Mouse (Mus musculus) CD4-positive, CD25-positive, alpha-beta regulatory T cell, adult 4 months (primary cell): ENCODE measurements around the gene Gm8005. TPM values are rescaled to one million over a fixed set of nuclear protein-coding genes. Genes with fewer than 3 reads are reported as not detected.
"Not testable (repeated sequence)": the region's sequence is repeated elsewhere in the genome, so short reads cannot be mapped to it uniquely, and the experiment has no call there.

Experiments
- ATAC-seq: one replicate; pipeline ENCODE4 v1.8.0; 2017
- polyA plus RNA-seq, 2 experiments: library from polyadenylated mRNA; unstranded; fragments of 100-300 nt; shearing (Covaris generic); gene quantifications; one replicate each; pipeline ENCODE4 v1.2.1; 2017

Gene Gm8005
- polyA plus RNA-seq: not detected

DNA sequence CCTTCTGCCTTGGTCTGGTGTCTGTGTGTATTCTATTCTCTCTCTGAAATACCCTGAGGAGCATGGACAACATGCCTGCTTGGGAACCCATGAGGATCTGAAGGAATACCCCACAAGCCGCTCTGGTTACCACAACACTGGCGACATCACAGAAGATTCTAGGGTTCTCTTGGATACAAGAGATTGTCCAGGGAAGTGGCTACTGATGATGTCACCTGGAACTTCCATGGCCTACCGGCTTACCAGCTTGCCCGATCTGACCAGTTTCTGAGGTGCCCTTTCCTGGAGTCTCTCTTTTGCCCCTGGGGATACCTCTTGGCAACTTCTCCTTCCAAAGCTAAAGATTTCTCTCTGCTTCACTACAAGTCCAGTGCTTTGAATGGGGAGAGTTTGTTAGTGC lies at the start of gene Gm8005:
TSS of gene Gm8005 (minus strand) at position 101 of the 400 bp plus-strand sequence.
- not testable (repeated sequence) for ATAC-seq

DNA sequence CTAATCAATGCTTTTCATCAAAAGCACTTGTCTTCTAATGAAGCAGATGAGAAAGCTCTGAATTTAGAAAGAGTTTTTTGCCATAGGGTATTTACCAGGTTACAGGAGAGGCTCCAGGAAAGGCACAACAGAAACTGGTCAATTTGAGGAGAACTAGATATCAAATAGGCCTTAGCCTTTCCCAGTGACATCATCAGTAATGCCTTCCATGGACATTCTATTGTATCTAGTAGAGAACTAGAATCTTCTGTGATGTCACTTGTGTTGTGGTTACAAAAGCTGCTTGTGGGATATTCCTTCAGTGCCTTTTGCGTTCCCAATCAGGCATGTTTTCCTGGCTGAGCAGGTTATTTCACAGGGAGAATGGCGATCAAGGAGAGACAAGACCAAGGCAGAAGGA lies 24.1 kb upstream of the Gm8005 start, which contains the start of gene Gm8011:
TSS of gene Gm8011 (plus strand) at position 301 of the 400 bp plus-strand sequence.
- not testable (repeated sequence) for ATAC-seq

Other genes starting within 250 kb of the Gm8005 start
- not detected for gene Gm3573, start 248.9 kb downstream of the Gm8005 start, polyA plus RNA-seq
- not detected for gene Gm17026, start 179.6 kb downstream of the Gm8005 start, polyA plus RNA-seq
- not detected for gene Gm9611, start 142.3 kb downstream of the Gm8005 start, polyA plus RNA-seq
- not detected for gene Gm7995, start 129.5 kb downstream of the Gm8005 start, polyA plus RNA-seq
- gene Gm8011, start 24.2 kb upstream of the Gm8005 start, polyA plus RNA-seq: not detected
- gene Gm8020, start 62.7 kb upstream of the Gm8005 start, polyA plus RNA-seq: not detected
- gene Gm8024, start 84.6 kb upstream of the Gm8005 start, polyA plus RNA-seq: not detected
- not detected for gene Gm17124, start 160.2 kb upstream of the Gm8005 start, polyA plus RNA-seq
- not detected for gene Gm3633, start 202.2 kb upstream of the Gm8005 start, polyA plus RNA-seq
- gene Gm10378, start 216.3 kb upstream of the Gm8005 start, polyA plus RNA-seq: not detected